Mouse (Mus musculus): ENCODE results near the gene Bcl11a.

- no peak for TF ChIP-seq CTCF (IDR thresholded peaks at IDR 0.05; ENCODE audit: borderline replicate concordance, insufficient read depth, low read length)
- TF ChIP-seq POLR2A (IDR thresholded peaks at IDR 0.05; ENCODE audit: low read depth, low read length) = no peak
Observed at GRCm38 (mm10) chr11:24099215-24099614, 21.4 kb downstream of the Bcl11a start.
